Mouse (Mus musculus): Measurements from ENCODE around the gene Gpr165. TPM values are rescaled to one million over a fixed set of nuclear protein-coding genes. Genes with fewer than 3 reads are reported as not detected.

Gpr165 gene
- total RNA-seq (2021), result under 1 TPM; 0.21 to 0.26 TPM
- long read RNA-seq, experiment 1, result 0 reads
- long read RNA-seq, experiment 2, result 0 reads

DNA sequence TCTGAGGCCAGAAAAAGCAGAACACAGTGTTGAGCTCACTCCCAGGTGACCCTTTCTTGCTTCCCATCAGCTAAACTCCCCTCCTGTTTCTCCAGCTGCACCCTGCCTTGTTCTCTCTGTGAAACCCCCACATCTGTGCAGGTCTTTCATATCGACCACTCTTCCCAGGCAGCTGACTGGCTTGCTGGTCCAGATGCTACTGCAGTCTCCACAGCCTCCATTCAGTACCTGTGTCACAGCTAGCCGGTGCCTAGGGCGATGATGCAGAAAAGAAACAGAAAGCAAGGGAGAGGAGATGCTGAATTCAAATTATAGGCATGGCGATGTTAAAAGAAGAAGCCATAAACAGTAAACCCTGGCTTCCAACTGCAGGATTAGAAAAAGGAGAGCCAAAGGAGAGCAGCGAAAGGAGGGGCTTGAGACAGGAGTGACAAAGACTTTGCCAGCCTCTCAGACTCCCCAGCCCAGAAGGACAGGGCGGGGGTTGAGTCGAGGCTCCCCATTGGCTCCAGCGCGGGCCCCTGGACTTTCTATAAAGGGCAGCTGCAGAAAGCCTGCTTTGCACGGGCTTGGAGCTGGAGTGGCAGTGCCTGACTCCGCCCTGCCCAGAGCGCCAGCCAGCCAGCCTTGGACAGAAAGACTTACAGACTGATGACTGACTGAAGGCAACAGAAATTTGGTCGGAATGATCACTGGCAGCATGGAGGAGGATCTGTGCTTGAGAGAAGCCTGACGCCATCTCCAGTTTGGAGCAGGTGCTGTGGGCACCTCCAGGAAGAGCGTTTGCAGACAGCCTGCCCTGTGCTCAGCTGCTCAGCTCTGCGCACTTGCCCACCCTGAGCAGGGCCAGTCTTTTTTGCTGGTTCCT is at the start of gene Gpr165:
Gene Gpr165 (plus strand): TSS at position 535 of the 868 bp plus-strand sequence.
- DNase-seq (ENCODE audit: low spot score), result peak; percentile 24

DNA sequence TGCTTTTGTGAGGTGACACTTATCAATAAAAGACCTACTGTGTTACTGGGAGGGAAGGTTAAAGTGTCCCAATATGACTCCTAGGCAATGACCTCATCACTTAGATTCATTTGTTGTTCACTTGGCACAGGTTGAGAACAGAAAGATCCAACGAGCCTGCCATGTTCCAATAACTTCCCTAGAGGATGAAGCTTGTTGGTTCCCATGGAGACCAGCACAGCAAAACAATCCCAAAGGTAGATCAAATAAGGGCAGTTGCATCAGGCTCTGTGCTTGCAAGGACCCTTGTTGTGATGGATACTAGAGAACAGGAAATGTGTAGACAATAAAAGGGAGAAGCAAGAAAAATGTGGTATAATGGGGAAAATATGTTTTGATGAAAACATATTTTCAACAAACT is 38.4 kb upstream of the Gpr165 start:
- peak; percentile 26 for DNase-seq (ENCODE audit: low spot score)
